Mouse (Mus musculus) hindbrain, embryonic 16.5 days (tissue): Measurements from ENCODE around the gene Slc29a4. TPM values are rescaled to one million over a fixed set of nuclear protein-coding genes. Genes with fewer than 3 reads are reported as not detected.
A peak's percentile ranks its signal among the peaks of the same experiment; 100 is the strongest.

Experiments used
- ATAC-seq: fragments of 200-750 bp; cut with Nextera tagmentation; 2 replicates; pipeline ENCODE4 v1.8.0; 2017; ENCODE audit warnings: moderate TSS enrichment, moderate library complexity
- H3K27ac ChIP-seq: fragments of 300-500 bp; sonication (generic); 2 replicates; pipeline ENCODE4 v1.5.1; 2014; ENCODE audit warnings: low read depth, mild to moderate bottlenecking, control low read depth, low read length, moderate library complexity
- H3K27me3 ChIP-seq: fragments of 300-500 bp; sonication (generic); replicated peaks from 2 replicates; pipeline ENCODE4 v1.6.1; 2014; ENCODE audit warnings: low read length; ENCODE audit not compliant: control insufficient read depth, insufficient read depth
- H3K36me3 ChIP-seq: fragments of 300-500 bp; sonication (generic); 2 replicates; pipeline ENCODE4 v1.6.1; 2014; ENCODE audit warnings: mild to moderate bottlenecking, low read length, moderate library complexity, mixed read lengths; ENCODE audit not compliant: control insufficient read depth, insufficient read depth
- H3K4me1 ChIP-seq: fragments of 300-500 bp; sonication (generic); 2 replicates; pipeline ENCODE4 v1.6.1; 2014; ENCODE audit warnings: low read depth, low read length; ENCODE audit not compliant: control insufficient read depth, insufficient read depth
- H3K4me2 ChIP-seq: fragments of 300-500 bp; sonication (generic); 2 replicates; pipeline ENCODE4 v1.6.1; 2014; ENCODE audit warnings: mild to moderate bottlenecking, low read length, control low read depth, moderate library complexity
- H3K4me3 ChIP-seq: fragments of 300-500 bp; sonication (generic); 2 replicates; pipeline ENCODE4 v1.5.1; 2014; ENCODE audit warnings: mild to moderate bottlenecking, low read length, control low read depth, moderate library complexity
- H3K9ac ChIP-seq: fragments of 300-500 bp; sonication (generic); 2 replicates; pipeline ENCODE4 v1.6.1; 2014; ENCODE audit warnings: low read depth, mild to moderate bottlenecking, control low read depth, low read length, moderate library complexity
- H3K9me3 ChIP-seq: fragments of 300-500 bp; sonication (generic); 2 replicates; pipeline ENCODE4 v1.6.1; 2014; ENCODE audit warnings: mild to moderate bottlenecking, low read length, moderate library complexity; ENCODE audit not compliant: control insufficient read depth
- WGBS: fragments of 180-500 bp; shearing (Covaris S2); extraction: QIAGEN DNeasy Blood & Tissue Kit; methylation state at CpG from one replicate; pipeline ENCODE4 v1.1.7; 2014; 5-methylcytosine and 5-hydroxymethylcytosine counted together
- polyA plus RNA-seq: library from polyadenylated mRNA; unstranded; fragments of >200 nt; fragmentation: Nextera tagmentation; extraction: Ambion mirVana; gene quantifications from 2 replicates; pipeline ENCODE4 v1.2.1, GENCODE M21; 2015

Slc29a4 gene
- polyA plus RNA-seq, 1 experiment from 2014 or later: 87.4 TPM

- H3K9ac ChIP-seq: no peak overlapping the region
- no peaks in the 10 kb centered on the region for H3K9me3 ChIP-seq
- WGBS: 70% methylated on average over 12 of the region's 12 CpGs
- no peak for ATAC-seq
- no peak overlapping the region for H3K27ac ChIP-seq
- H3K36me3 ChIP-seq: peaks cover 50% of the 10 kb centered on the region
- no peak overlapping the region for H3K4me3 ChIP-seq
- no peaks in the 10 kb centered on the region for H3K27me3 ChIP-seq
- no peak overlapping the region for H3K4me2 ChIP-seq
- no peaks in the 10 kb centered on the region; the same call in 1 of the 2 replicates for H3K4me1 ChIP-seq
These were observed 54.8 kb downstream of the Slc29a4 start for GRCm38 (mm10) chr5:142747026-142747629.

GRCm38 (mm10) chr5:142750173-142750572 is 57.9 kb downstream of the Slc29a4 start:
- no peak overlapping the region for H3K27ac ChIP-seq
- no peak for ATAC-seq
- H3K9me3 ChIP-seq: no peaks in the 10 kb centered on the region
- H3K9ac ChIP-seq: no peak overlapping the region
- no peaks in the 10 kb centered on the region for H3K27me3 ChIP-seq
- no peak overlapping the region for H3K4me2 ChIP-seq
- no peak overlapping the region for H3K4me3 ChIP-seq
- H3K4me1 ChIP-seq: peaks cover 5% of the 10 kb centered on the region
- 85% methylated on average over 11 of the region's 11 CpGs for WGBS
- peaks cover 28% of the 10 kb centered on the region for H3K36me3 ChIP-seq

GRCm38 (mm10) chr5:142752241-142752640 is 59.9 kb downstream of the Slc29a4 start:
- Histone ChIP-seq H3K4me2 (no peak overlapping the region), H3K27me3 (no peaks in the 10 kb centered on the region), H3K36me3 (peaks cover 30% of the 10 kb centered on the region), H3K27ac (no peak overlapping the region), H3K9ac (no peak overlapping the region), H3K4me3 (no peak overlapping the region), H3K9me3 (no peaks in the 10 kb centered on the region), H3K4me1 (peaks cover 6% of the 10 kb centered on the region)
- 49% methylated on average over 13 of the region's 13 CpGs for WGBS
- ATAC-seq: no peak

GRCm38 (mm10) chr5:142759786-142760185 is 67.5 kb downstream of the Slc29a4 start:
- no peaks in the 10 kb centered on the region for H3K9me3 ChIP-seq
- no peaks in the 10 kb centered on the region for H3K27me3 ChIP-seq
- no peak overlapping the region for H3K9ac ChIP-seq
- ATAC-seq: no peak
- H3K4me3 ChIP-seq: no peak overlapping the region
- H3K4me2 ChIP-seq: no peak overlapping the region
- peaks cover 31% of the 10 kb centered on the region for H3K4me1 ChIP-seq
- 64% methylated on average over 8 of the region's 8 CpGs for WGBS
- H3K27ac ChIP-seq: peak overlapping the region; percentile 44
- peaks cover 36% of the 10 kb centered on the region for H3K36me3 ChIP-seq

GRCm38 (mm10) chr5:142761326-142761983 is 69.1 kb downstream of the Slc29a4 start:
- H3K4me1 ChIP-seq: peaks cover 28% of the 10 kb centered on the region
- H3K27me3 ChIP-seq: no peaks in the 10 kb centered on the region
- peak; percentile 81 for ATAC-seq
- WGBS: 26% methylated on average over 16 of the region's 16 CpGs
- H3K4me2 ChIP-seq: 0 out of 2 replicates have a peak overlapping the region, but pooled peaks have one; percentile 12
- no peaks in the 10 kb centered on the region for H3K9me3 ChIP-seq
- no peak overlapping the region for H3K4me3 ChIP-seq
- peak overlapping the region; percentile 82 for H3K27ac ChIP-seq
- H3K9ac ChIP-seq: peak overlapping the region; percentile 37; the same call in 1 of the 2 replicates
- H3K36me3 ChIP-seq: peaks cover 37% of the 10 kb centered on the region

GRCm38 (mm10) chr5:142762082-142762807 is 69.9 kb downstream of the Slc29a4 start:
- Histone ChIP-seq H3K9me3 (no peaks in the 10 kb centered on the region), H3K9ac (peak overlapping the region; percentile 35), H3K36me3 (peaks cover 34% of the 10 kb centered on the region), H3K4me2 (no peak overlapping the region; the same call in 1 of the 2 replicates), H3K27me3 (no peaks in the 10 kb centered on the region), H3K4me3 (no peak overlapping the region), H3K27ac (peak overlapping the region; percentile 82), H3K4me1 (peaks cover 28% of the 10 kb centered on the region)
- ATAC-seq: 0 out of 2 replicates have a peak, but pooled peaks have one; percentile 15
- WGBS: 52% methylated on average over 21 of the region's 21 CpGs

GRCm38 (mm10) chr5:142764306-142764705 is 72.0 kb downstream of the Slc29a4 start:
- Histone ChIP-seq H3K4me3 (no peak overlapping the region), H3K4me2 (no peak overlapping the region), H3K9ac (no peak overlapping the region), H3K27ac (no peak overlapping the region), H3K36me3 (peaks cover 22% of the 10 kb centered on the region), H3K9me3 (no peaks in the 10 kb centered on the region), H3K4me1 (peaks cover 41% of the 10 kb centered on the region), H3K27me3 (no peaks in the 10 kb centered on the region)
- 47% methylated on average over 9 of the region's 11 CpGs for WGBS
- no peak for ATAC-seq

GRCm38 (mm10) chr5:142764889-142765288 is 72.6 kb downstream of the Slc29a4 start:
- H3K4me1 ChIP-seq: peaks cover 45% of the 10 kb centered on the region
- 67% methylated on average over 15 of the region's 15 CpGs for WGBS
- H3K9me3 ChIP-seq: no peaks in the 10 kb centered on the region

GRCm38 (mm10) chr5:142766708-142767107 is 74.4 kb downstream of the Slc29a4 start:
- no peak overlapping the region for H3K4me3 ChIP-seq
- no peak overlapping the region for H3K9ac ChIP-seq
- H3K4me1 ChIP-seq: peaks cover 37% of the 10 kb centered on the region
- WGBS: 82% methylated on average over 3 of the region's 3 CpGs
- H3K4me2 ChIP-seq: no peak overlapping the region
- peaks cover 24% of the 10 kb centered on the region for H3K36me3 ChIP-seq
- no peak for ATAC-seq
- no peak overlapping the region for H3K27ac ChIP-seq
- no peaks in the 10 kb centered on the region for H3K27me3 ChIP-seq
- H3K9me3 ChIP-seq: no peaks in the 10 kb centered on the region

More at GRCm38 (mm10) chr5:142764889-142765288, 72.6 kb downstream of the Slc29a4 start:
- Histone ChIP-seq H3K27me3 (no peaks in the 10 kb centered on the region), H3K4me3 (no peak overlapping the region), H3K36me3 (peaks cover 16% of the 10 kb centered on the region), H3K9ac (no peak overlapping the region; the same call in 1 of the 2 replicates), H3K27ac (no peak overlapping the region), H3K4me2 (no peak overlapping the region)
- ATAC-seq: no peak
